Comparison of ENCODE assay signal across 22 mouse cellular contexts in genomic region chr14:30240916-30241515, GRCm38 (mm10).
DNase-seq lines count a peak whose midpoint lies in the region; ATAC-seq and TF ChIP-seq lines count a peak whose summit lies in the region.
"Had no signal": no experiment of that assay in that cellular context is flagged by ENCODE, and none has a peak within 500 bp of the region (broad histone marks: within the 10 kb centered on the region; RNA-seq: fewer than 3 reads in every experiment).

No protein-coding gene starts in this region.

- no peak overlapping the region for H3K4me3 ChIP-seq in liver, embryonic 12.5 days
- H3K4me3 ChIP-seq in liver, postnatal 0 days (ENCODE audit: low read depth, low read length) = no peak overlapping the region
- no peak overlapping the region for H3K4me3 ChIP-seq in lung, adult 2 months (replicated peaks; ENCODE audit: extremely low read depth, low read depth, low read length)
- H3K4me3 ChIP-seq: embryonic facial prominence, embryonic 15.5 days; erythroblast, embryonic 14.5 days; forebrain, embryonic 15.5 days; gastrocnemius, adult 2 months; heart, adult 2 months; heart, embryonic 15.5 days; hindbrain, embryonic 13.5 days had no signal

- no peak for TF ChIP-seq POLR2A in lung, adult 2 months (IDR thresholded peaks at IDR 0.05; ENCODE audit: borderline replicate concordance, extremely low read depth, low read depth, low read length)

- no peak for ATAC-seq in liver, embryonic 12.5 days
- ATAC-seq in liver, postnatal 0 days = no peak
- ATAC-seq: forebrain, embryonic 15.5 days; hindbrain, postnatal 0 days had no signal

- no peak for TF ChIP-seq CTCF in liver, postnatal 0 days (IDR thresholded peaks at IDR 0.05; ENCODE audit: low read depth)
- no peak for TF ChIP-seq CTCF in lung, adult 2 months (IDR thresholded peaks at IDR 0.05; ENCODE audit: insufficient read depth, low read length)

- H3K27me3 ChIP-seq in liver, embryonic 12.5 days (replicated peaks) = no peaks in the 10 kb centered on the region
- H3K27me3 ChIP-seq in liver, postnatal 0 days (ENCODE audit: insufficient read depth, low read length) = no peaks in the 10 kb centered on the region
- H3K27me3 ChIP-seq: embryonic facial prominence, embryonic 15.5 days; forebrain, embryonic 15.5 days; heart, embryonic 15.5 days; hindbrain, embryonic 13.5 days had no signal

- WGBS in liver, embryonic 12.5 days (ENCODE audit: insufficient replicate concordance) = 83% methylated on average over 7 of the region's 7 CpGs
- WGBS in liver, postnatal 0 days (ENCODE audit: insufficient replicate concordance) = 82% methylated on average over 7 of the region's 7 CpGs
- WGBS in lung, adult 2 months = 86% methylated on average over 7 of the region's 7 CpGs

- TF ChIP-seq EP300 in liver, postnatal 0 days (IDR thresholded peaks at IDR 0.05; ENCODE audit: low read depth) = no peak

- H3K4me1 ChIP-seq in liver, embryonic 12.5 days = peaks cover 44% of the 10 kb centered on the region
- no peaks in the 10 kb centered on the region for H3K4me1 ChIP-seq in liver, postnatal 0 days (ENCODE audit: insufficient read depth)
- no peaks in the 10 kb centered on the region for H3K4me1 ChIP-seq in lung, adult 2 months (ENCODE audit: control insufficient read depth, insufficient read depth, low read length)
- H3K4me1 ChIP-seq: embryonic facial prominence, embryonic 15.5 days; forebrain, embryonic 15.5 days; heart, embryonic 15.5 days; hindbrain, embryonic 13.5 days had no signal

- H3K27ac ChIP-seq in liver, embryonic 12.5 days = peak overlapping the region; percentile 94; the same call in 1 of the 2 replicates
- H3K27ac ChIP-seq in liver, postnatal 0 days (ENCODE audit: low read depth) = no peak overlapping the region
- H3K27ac ChIP-seq: embryonic facial prominence, embryonic 15.5 days; forebrain, embryonic 15.5 days; gastrocnemius, adult 2 months; heart, adult 2 months; heart, embryonic 15.5 days; hindbrain, embryonic 13.5 days; hindbrain, postnatal 0 days had no signal

- H3K9ac ChIP-seq in liver, embryonic 12.5 days = no peak overlapping the region
- no peak overlapping the region for H3K9ac ChIP-seq in liver, postnatal 0 days (replicated peaks)
- H3K9ac ChIP-seq: embryonic facial prominence, embryonic 15.5 days; forebrain, embryonic 15.5 days; heart, embryonic 15.5 days; hindbrain, embryonic 13.5 days had no signal

- H3K36me3 ChIP-seq in liver, embryonic 12.5 days = no peaks in the 10 kb centered on the region
- no peaks in the 10 kb centered on the region for H3K36me3 ChIP-seq in liver, postnatal 0 days (replicated peaks; ENCODE audit: insufficient read depth, low read length)
- H3K36me3 ChIP-seq: embryonic facial prominence, embryonic 15.5 days; forebrain, embryonic 15.5 days; heart, embryonic 15.5 days; hindbrain, embryonic 13.5 days had no signal

- DNase-seq in liver, postnatal 0 days = no peak
- peak; percentile 3 for DNase-seq in 3T3-L1 (ENCODE audit: low read depth, low spot score)
- peak; percentile 82 for DNase-seq in fat pad, adult 2 months (ENCODE audit: extremely low read depth, low read depth, low spot score)
- DNase-seq in retina, postnatal 1 day = peak; percentile 59
- no peak for DNase-seq in lung, adult 2 months
- DNase-seq: adrenal gland, adult 8-10 months; adrenal gland, postnatal 36 days; cerebellum, adult 2 months; cerebellum, postnatal 14 days; embryo, embryonic 11 days; gastrocnemius, adult 2 months; gastrocnemius, postnatal 25 days; heart, adult 2 months; heart, postnatal 14 days had no signal

- H3K9me3 ChIP-seq in liver, embryonic 12.5 days (replicated peaks) = no peaks in the 10 kb centered on the region
- H3K9me3 ChIP-seq in liver, postnatal 0 days (ENCODE audit: low read length) = no peaks in the 10 kb centered on the region
- H3K9me3 ChIP-seq: embryonic facial prominence, embryonic 15.5 days; forebrain, embryonic 15.5 days; heart, embryonic 15.5 days; hindbrain, embryonic 13.5 days had no signal

- no peak overlapping the region for H3K4me2 ChIP-seq in liver, embryonic 12.5 days
- H3K4me2 ChIP-seq in liver, postnatal 0 days (ENCODE audit: low read depth, low read length) = no peak overlapping the region
- H3K4me2 ChIP-seq: embryonic facial prominence, embryonic 15.5 days; forebrain, embryonic 15.5 days; heart, embryonic 11.5 days; heart, embryonic 15.5 days; hindbrain, embryonic 13.5 days had no signal

Comparison
In these comparisons a context has a peak if more than half of its experiments do, and no peak if none do; other contexts are left out.
1. DNase-seq: peak in 3T3-L1 (single experiment), fat pad, adult 2 months (single experiment) and retina, postnatal 1 day (single experiment); none in liver, postnatal 0 days (single experiment) and lung, adult 2 months (single experiment).